Mouse (Mus musculus) bone marrow, adult 2 months (tissue): ENCODE data around the gene Trpm3.

Experiments
- CTCF ChIP-seq: fragments of 200-500 bp; IDR thresholded peaks from 2 replicates; pipeline ENCODE4 v1.5.1; 2011; ENCODE audit warnings: low read length, control low read depth; ENCODE audit not compliant: control insufficient read depth, insufficient read depth
- POLR2A ChIP-seq: fragments of 200-500 bp; IDR thresholded peaks from 2 replicates; pipeline ENCODE4 v1.6.1; 2011; ENCODE audit warnings: low read depth, mild to moderate bottlenecking, control low read depth, low read length, borderline replicate concordance; ENCODE audit not compliant: control insufficient read depth

DNA sequence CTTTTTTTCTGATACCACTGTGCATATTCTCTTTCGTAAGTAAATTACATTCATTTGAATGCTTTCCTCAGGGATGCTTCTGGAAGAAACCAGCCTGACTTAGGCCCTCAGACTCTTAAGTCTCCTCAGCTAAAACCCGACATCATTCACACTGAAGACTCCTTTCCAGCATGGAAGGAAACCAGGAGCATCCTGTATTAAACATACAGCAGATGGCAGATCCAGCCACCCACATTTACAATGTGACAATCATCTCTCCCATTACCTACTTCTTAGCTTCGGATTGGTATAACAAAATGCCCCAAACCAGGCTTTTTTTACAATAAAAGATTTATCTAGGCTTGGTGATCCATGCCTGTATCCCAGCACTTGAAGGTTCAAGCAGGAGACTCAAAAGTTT, 796.2 kb downstream of the Trpm3 start:
- TF ChIP-seq CTCF (no peak), POLR2A (no peak)
